Mouse (Mus musculus) embryo, embryonic 11 days (tissue): Measurements from ENCODE around the gene 4930430A15Rik.

ENCODE experiments used
- DNase-seq: peaks from one replicate; pipeline ENCODE4 v3.0.0-alpha.2; 2015

Gene 4930430A15Rik

DNA sequence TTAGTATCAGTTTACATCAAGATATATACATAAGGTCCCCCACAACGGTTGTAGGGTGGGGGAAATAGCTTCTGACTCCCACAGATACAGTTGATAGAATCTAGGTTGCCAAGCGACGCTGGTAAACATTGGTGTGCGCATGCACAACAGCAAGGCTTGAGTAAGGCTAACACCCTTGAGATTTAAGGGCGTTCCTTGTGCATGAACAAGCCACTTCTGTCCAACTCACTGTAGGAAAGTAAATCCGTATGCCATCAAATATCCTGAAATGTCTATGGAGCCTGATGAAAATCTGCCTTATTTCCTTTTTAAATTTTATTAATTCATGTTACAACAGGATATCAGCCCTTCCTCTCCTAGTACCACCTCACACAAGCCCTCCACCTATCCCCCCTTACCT, at the start of gene 4930430A15Rik:
Gene 4930430A15Rik (minus strand): TSS at position 101 of the 400 bp plus-strand sequence.
- no peak for DNase-seq

DNA sequence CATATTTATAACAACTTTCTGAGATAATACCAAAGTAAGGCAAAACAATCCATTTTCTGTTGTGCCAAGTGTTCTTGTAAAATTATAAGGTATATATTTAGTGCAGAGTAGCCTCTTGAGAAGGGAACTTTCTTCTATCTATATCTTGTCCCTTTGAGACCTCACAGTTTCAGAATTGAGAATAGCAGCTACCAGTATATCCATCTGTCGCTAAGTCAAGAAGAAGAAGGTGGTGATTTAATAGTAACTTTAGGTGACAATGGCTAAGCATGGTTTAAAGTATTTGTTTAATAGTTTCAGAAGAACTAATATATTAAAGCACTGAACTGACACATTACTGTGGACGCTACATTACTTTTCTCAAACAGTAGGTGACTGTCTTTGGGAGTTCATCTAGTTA, 44.6 kb upstream of the 4930430A15Rik start, which contains the start of gene Olfr1277:
Gene Olfr1277 (minus strand): TSS at position 101 of the 400 bp plus-strand sequence.
- no peak for DNase-seq

- no peak for DNase-seq
Observed at GRCm38 (mm10) chr2:111254216-111254615, 24.8 kb upstream of the 4930430A15Rik start, which contains the start of gene Olfr1276. TSS of gene Olfr1276 (plus strand) at chr2:111254516.

DNA sequence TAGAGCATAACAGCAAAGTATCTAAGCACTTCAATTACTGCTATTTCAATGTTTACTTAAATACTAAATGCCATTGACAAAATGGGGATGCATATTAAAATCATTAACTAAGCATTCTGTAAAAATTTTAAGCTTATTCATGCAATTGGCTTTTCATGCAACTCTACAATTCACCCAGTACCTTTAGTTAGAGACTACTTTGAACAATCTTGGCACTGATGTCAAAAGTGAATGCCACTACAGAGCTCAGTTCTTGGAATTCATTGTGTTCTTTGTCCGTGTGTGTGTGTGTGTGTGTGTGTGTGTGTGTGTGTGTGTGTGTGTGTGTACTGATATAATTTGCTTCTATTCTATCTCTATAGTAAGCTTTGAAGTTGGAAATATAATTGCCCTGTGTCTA, 5.8 kb upstream of the 4930430A15Rik start, which contains the start of gene Olfr1275:
Gene Olfr1275 (minus strand): TSS at position 101 of the 400 bp plus-strand sequence.
- DNase-seq = no peak

DNA sequence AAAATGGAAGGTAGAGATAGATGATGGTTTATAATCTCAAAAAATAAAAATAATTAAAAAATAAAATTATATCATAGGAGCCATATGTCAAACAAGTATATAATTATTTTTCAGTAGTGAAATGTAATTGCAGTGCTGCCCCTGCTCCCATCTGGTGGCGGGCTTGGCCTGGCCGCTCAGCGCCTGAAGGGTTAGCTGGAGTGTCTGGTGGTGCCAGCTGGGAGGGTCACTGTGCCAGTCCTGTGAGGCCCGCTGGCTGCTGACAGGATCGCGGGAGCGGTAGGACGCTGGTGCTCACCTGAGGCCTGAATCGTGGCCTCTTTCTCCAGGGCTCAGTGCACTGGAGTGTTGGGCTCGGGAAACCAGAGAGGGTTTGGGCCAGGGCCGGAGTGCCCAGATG, 47.3 kb downstream of the 4930430A15Rik start:
- no peak for DNase-seq

GRCm38 (mm10) chr2:111152836-111153235, 76.6 kb downstream of the 4930430A15Rik start, which contains the start of gene Gm15130:
TSS of gene Gm15130 (minus strand) at chr2:111152936.
- DNase-seq = no peak

GRCm38 (mm10) chr2:111135739-111136138, 93.7 kb downstream of the 4930430A15Rik start:
- DNase-seq = peak; percentile 25
